Mouse (Mus musculus) megakaryocyte-erythroid progenitor cell, adult 5-6 weeks (primary cell): Measurements from ENCODE around the gene Minos1. TPM values are rescaled to one million over a fixed set of nuclear protein-coding genes. Genes with fewer than 3 reads are reported as not detected.

Experiments
- ATAC-seq: replicated peaks from 2 replicates; pipeline ENCODE4 v1.8.0; 2016; ENCODE audit warnings: mild to moderate bottlenecking, inconsistent platforms; ENCODE audit not compliant: severe bottlenecking, poor library complexity, low FRiP score, low TSS enrichment
- total RNA-seq, 2 experiments: library from RNA; stranded (forward) in 1 of 2; stranded (reverse) in 1 of 2; fragments of 200-1000, 215-1000 nt in 1 of 2; fragments of >200 nt in 1 of 2; fragmentation: Nextera tagmentation in 1 of 2; gene quantifications; 2 replicates each; pipeline ENCODE4 v1.2.3; 2014 to 2017

Minos1 gene
- total RNA-seq, 2 experiments from 2014 or later, result 264 to 512 TPM

GRCm38 (mm10) chr4:139105453-139105852 lies 25.5 kb downstream of the Minos1 start:
- no peak for ATAC-seq

- ATAC-seq, result no peak
Measured at GRCm38 (mm10) chr4:139101546-139101945, 29.4 kb downstream of the Minos1 start.

DNA sequence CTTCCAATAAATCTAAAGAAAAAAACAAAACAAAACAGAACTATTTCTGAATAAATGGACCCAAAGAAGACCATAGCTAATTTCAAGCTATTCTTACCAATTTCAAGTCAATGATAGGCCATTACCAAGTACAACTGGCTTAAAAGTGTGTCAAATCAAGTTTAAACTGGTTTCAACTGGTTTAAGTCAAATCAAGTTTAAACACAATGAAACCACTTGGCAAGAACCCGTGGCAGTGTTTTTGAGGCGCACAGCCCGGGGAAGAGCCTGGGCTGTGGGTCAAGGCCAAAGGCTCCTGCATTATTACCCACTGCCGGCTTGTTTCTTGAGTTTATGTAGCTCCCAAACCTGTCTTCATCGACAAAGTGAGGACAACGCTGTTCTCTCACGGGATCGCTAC lies 30.6 kb downstream of the Minos1 start:
- no peak for ATAC-seq

DNA sequence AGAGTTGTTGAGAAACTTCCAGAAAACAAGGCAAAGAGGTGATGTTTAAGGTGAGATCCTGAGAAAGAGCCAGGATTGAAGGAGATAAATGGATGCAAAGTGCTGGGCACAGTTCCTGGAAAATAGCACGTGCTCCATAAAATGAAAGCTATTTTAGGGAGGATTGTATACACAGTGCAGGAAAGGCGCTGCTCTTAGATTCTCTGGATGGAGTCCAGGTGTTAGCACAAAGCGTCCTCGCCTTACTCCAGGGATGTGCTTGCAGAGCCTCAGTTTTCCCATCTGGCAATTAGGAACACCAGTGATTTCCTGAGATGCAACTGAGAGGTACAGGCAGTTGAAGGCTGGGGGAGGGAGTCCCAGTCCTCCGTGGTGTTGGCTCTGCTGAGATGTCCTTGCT lies 34.7 kb downstream of the Minos1 start:
- ATAC-seq, result no peak

DNA sequence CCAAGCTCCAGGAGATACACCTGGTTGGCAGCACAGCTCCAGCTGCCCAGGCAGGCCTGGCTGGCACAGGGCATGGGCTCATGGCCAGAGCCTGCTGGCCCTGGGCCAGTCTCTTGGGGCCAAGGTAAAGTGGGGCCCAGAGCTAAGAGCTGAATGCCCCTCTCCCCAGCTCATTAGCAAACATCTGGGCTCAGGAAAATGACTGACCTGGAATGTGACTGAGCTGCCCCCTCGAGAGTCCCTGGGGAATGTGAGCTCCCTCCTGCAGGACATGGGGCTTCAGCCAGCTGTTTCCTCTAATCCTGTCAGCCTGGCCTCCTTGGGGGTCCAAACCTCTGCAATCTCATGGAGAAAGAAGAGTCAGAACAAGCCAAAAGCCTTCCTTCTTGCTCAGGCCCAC lies 35.5 kb downstream of the Minos1 start:
- ATAC-seq, result no peak

- no peak for ATAC-seq
Measured at GRCm38 (mm10) chr4:139093196-139093530, 37.8 kb downstream of the Minos1 start.

DNA sequence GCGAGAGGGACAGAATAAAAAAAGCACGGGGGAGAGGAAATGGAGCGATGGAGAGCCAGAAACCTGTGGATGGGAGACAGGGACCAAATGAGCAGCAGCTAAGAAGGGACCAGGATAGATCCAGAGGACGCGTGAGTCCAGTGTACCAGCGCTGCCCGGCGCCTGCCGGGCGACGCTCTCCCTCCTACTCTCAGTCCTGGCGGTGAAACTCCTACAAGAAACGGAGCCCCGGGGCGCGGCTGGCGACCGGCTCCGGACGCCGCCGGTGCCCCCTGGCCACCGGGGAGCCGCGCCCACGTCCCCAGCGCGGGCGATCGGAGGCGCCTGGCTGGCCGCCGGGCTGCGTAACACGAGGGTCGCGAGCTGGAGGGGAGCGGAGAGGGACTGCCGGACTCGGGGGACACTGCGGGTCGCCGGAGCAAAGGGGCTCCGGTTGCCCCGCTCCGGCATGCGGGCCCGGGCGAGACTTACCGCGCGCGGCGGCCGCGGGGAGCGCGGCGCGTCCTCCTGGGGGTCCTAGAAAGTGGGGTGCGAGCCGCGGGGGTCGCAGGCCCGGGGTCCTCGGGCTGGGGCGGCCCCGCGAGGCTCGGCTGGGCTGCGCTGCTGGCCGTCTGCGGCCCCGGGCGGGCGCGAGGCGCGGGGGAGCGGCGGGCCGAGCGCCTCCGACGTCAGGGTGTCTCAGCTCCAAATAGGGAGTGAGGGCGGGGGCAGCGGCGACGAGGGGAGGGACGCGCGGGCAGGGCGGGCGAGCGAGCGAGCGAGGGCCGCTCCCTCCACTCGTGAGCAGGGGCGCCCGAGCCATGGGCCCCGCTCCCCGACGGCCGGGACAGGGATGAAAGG lies 38.3 kb downstream of the Minos1 start, which contains the start of gene Nbl1:
Nbl1 (minus strand) TSS at position 638 of the 840 bp plus-strand sequence.
- ATAC-seq, result no peak

GRCm38 (mm10) chr4:139091478-139092355 lies 39.2 kb downstream of the Minos1 start:
- no peak for ATAC-seq

DNA sequence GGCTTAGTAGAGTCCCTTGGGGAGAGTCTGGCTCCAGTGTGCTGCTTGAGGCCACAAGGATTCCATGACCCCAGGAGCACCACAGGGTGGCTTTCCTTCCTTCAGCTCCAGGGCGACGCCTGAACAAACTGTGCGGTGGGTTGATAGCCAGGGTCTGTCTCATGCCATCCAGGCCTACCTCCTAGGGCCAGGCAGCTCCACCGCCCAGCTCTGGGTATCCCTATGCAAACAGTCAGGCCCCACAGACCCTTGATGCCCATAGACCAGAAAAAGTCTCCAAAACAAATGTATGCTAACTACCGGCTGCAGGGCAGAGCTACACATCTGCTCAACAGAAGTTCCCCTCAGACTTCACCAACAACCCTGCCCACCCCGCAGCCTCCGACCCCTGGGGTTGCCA lies 39.8 kb downstream of the Minos1 start:
- no peak for ATAC-seq

DNA sequence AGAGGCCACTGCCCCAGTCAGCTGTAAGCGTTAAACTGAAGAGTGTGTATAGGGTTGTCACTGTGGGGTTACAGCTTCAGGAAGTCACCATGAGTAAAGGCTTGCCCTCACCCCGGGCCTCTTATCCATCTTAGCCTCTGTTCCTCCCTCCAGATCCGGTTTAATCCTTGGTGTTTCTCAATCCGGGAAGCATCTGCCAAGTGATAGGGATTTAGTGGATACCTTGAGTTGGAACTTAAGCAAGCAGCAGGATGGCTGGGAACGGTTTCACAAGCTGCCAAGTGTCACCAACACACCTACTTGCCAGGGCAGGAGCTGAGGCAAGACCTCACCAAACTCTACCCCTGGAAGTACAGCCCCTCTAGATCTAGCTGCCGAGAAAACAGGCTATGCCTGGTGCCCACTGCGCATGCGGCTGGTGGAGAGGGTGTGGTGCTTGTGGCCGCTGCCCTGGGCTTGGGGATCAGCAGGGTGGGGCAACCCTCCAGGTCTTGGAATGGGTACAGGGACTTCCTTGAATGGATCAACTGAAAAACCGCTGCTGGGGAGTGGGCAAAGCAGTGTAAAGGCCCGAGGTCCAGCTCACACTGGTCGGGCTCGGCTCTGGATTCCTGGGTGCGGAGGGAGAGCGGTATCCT lies 40.5 kb downstream of the Minos1 start:
- ATAC-seq, result no peak

DNA sequence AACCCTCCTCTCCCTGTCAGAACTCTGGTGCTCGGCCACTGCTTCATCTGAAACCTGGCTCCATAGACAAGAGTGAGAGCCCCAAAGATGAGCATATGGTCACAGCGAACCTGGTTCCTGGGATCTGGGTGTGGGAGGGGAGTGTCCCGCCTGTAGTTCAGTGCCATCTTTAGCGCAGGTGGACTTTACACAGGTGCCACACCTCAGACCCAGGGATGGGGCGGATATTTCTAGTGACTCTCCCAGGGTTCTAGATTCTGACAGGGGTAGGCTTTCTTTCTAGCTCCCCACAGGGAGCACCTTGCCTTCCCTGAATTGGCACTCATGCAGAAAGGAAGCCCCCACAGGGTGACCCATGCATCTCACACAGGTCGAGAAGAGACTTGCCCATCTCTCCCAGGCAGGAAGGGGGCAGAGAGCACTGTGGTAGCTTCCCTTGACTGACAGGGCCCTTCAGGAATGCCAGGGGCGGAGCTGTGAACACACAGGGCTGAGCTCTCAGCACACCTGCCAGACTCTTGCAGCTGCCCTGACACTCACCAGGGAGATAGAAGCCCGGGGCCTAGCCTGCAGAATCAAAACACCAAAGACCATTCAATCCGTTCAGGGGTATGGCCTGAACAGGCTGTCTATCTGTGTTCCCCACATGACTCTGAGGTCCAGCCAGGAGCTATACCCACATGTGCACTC lies 41.8 kb downstream of the Minos1 start:
- ATAC-seq, result no peak

DNA sequence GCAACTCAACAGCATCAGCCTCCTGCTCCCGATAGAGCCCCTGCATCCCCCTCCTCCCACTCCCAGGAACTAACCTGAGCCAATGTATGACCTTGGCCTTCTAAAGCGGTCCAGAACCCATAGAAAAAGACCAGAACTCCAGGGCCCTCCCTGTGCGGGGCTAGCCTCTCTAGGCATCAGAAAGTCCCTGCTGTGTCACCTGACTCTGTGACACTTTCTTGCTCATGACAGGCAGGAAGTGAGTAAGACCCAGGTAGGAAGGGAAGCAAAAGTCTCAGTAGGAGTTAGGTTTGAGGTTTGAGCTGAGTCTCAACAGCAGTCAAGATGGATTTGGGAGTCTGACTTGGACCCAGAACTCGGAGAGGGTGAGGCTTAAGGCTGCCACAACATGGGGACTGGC lies 43.9 kb downstream of the Minos1 start:
- no peak for ATAC-seq

GRCm38 (mm10) chr4:139086037-139086436 lies 44.9 kb downstream of the Minos1 start:
- ATAC-seq, result peak; percentile 64

GRCm38 (mm10) chr4:139085337-139085736 lies 45.6 kb downstream of the Minos1 start:
- no peak for ATAC-seq

DNA sequence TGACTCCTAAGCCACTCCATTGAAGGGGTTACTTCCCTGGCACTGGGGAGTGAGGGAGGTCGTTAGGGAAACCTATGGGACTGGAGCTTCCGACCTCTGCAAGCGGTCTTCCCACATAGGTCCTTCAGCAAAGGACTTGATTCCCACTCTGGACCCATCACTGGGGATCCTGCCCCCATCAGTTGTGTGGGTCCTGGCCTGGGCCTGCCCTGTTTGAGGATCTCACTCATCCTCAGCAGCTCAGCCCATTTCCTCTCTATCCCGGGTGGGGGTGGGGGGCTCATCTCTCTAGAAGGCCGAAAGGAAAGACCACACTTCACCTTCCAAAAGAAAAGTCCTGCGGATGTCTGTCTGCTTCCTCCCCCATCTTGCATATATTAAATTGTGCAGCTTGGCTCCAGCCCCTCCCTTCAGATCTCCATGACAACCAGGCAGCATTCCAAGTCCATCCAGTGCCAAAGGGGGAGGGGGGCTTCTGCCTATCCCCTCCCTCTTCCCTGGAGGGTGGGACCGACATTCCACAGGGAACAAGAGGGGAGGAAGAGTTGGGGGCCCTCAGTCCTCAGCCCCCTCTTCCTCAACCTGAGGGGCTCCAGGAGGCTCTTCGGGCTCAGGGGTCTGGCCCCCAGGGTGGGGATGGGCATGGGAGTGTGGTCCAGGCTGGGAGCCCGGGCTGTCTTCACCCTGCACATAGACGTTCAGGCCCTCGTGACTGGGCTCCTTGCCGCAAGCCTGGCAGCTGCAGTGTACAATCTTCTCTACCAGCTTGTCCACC lies 47.9 kb downstream of the Minos1 start:
- ATAC-seq, result no peak

GRCm38 (mm10) chr4:139081270-139081931 lies 49.5 kb downstream of the Minos1 start:
- ATAC-seq, result no peak

- ATAC-seq, result no peak
Measured at GRCm38 (mm10) chr4:139080259-139080658, 50.7 kb downstream of the Minos1 start.

DNA sequence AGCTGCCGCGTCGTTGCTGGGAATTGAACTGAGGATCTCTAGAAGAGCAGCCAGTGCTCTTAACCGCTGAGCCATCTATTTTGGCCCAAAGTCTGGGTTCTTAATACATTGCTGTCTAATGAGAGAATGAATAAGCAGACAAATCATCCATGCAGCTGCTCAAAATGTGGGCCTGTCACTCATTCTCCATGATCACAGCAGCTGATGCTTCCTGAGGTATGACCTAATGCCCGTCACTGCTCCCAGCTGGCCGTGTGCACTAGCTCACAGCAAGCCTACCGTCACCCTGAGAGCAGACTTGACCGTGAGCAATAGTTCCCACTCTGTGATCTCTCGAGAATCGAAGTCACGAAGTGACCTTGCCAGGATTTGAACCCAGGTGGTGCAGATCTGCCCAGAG lies 51.5 kb downstream of the Minos1 start:
- no peak for ATAC-seq
